Mouse (Mus musculus) liver, postnatal 0 days (tissue): ENCODE measurements around the gene Atf7ip.

Source experiments
- CTCF ChIP-seq: sonication (generic); IDR thresholded peaks from 2 replicates; pipeline ENCODE4 v1.5.1; 2016; ENCODE audit warnings: antibody characterized with exemption, low read depth
- EP300 ChIP-seq: IDR thresholded peaks from 2 replicates; pipeline ENCODE4 v1.6.1; 2016; ENCODE audit warnings: antibody characterized with exemption, low read depth, mild to moderate bottlenecking

- TF ChIP-seq EP300 (no peak), CTCF (no peak)
These were observed 147.4 kb downstream of the Atf7ip start for GRCm38 (mm10) chr6:136653331-136653730.
